ENCODE assay signal across 8 mouse cellular contexts in genomic region chr5:134704157-134704556, GRCm38 (mm10). TPM values are rescaled to one million over a fixed set of nuclear protein-coding genes. Genes with fewer than 3 reads are reported as not detected.
DNase-seq lines count a peak whose midpoint lies in the region; ATAC-seq and TF ChIP-seq lines count a peak whose summit lies in the region.

No protein-coding gene starts in this region.

- TF ChIP-seq EP300 in CH12.LX (IDR thresholded peaks at IDR 0.05; ENCODE audit: low read length): no peak

- peak; percentile 95 for TF ChIP-seq RAD21 in CH12.LX (IDR thresholded peaks at IDR 0.05; ENCODE audit: low read depth, low read length)

- in situ Hi-C loops in CH12.LX (cut with MboI; ENCODE audit: low pct_ligation_motif_present, low pct_unique_long_range_greater_than_20kb, low sequenced_read_pairs): no loop called here

- TF ChIP-seq POLR2A in CH12.LX (IDR thresholded peaks at IDR 0.05; ENCODE audit: low read depth, low read length): no peak

- peak; percentile 85 to 96 for TF ChIP-seq CTCF in CH12.LX (conservative IDR thresholded peaks at IDR 0.05 in 1 of 2, IDR thresholded peaks at IDR 0.05 in 1 of 2; ENCODE audit: low read depth in 2 of 2, low read length in 2 of 2)
- peak; percentile 94 for TF ChIP-seq CTCF in lung, embryonic 14.5 days (IDR thresholded peaks at IDR 0.05; ENCODE audit: low read depth)

- H3K4me2 ChIP-seq in CH12.LX (ENCODE audit: insufficient read depth, low read depth, poor library complexity, severe bottlenecking): no peak overlapping the region
- no peak overlapping the region for H3K4me2 ChIP-seq in forebrain, embryonic 11.5 days (ENCODE audit: low read depth, low read length, severe bottlenecking)
- no peak overlapping the region for H3K4me2 ChIP-seq in lung, embryonic 14.5 days

- DNase-seq in CH12.LX (ENCODE audit: extremely low read depth): peak; percentile 77
- peak; percentile 79 for DNase-seq in brain, adult 2 months (ENCODE audit: low read depth, low spot score)
- DNase-seq in forebrain, embryonic 11.5 days (ENCODE audit: low spot score): peak; percentile 88
- DNase-seq in heart, postnatal 4 days: peak; percentile 82
- peak; percentile 85 for DNase-seq in layer of hippocampus, adult 11-12 months (ENCODE audit: low spot score)
- peak; percentile 88 for DNase-seq in lung, embryonic 14.5 days
- peak; percentile 26 for DNase-seq in ovary, adult 18-20 months (ENCODE audit: low spot score)
- peak; percentile 48 for DNase-seq in testis, postnatal 14 days (ENCODE audit: low spot score)

- H3K4me1 ChIP-seq in CH12.LX (ENCODE audit: control insufficient read depth in 1 of 2, insufficient read depth in 2 of 2): peaks cover 0 to 6% of the 10 kb centered on the region in 2 experiments; a peak in 1 of 4 replicates
- H3K4me1 ChIP-seq in forebrain, embryonic 11.5 days (replicated peaks; ENCODE audit: control insufficient read depth, insufficient read depth, low read length): no peaks in the 10 kb centered on the region; the same call in 1 of the 2 replicates
- H3K4me1 ChIP-seq in lung, embryonic 14.5 days (ENCODE audit: insufficient read depth): no peaks in the 10 kb centered on the region

- H3K79me2 ChIP-seq in CH12.LX (replicated peaks; ENCODE audit: control insufficient read depth, extremely low read depth, insufficient read depth, poor library complexity, severe bottlenecking): no peaks in the 10 kb centered on the region

- ATAC-seq in forebrain, embryonic 11.5 days (replicated peaks; ENCODE audit: low FRiP score): peak; percentile 56
- peak; percentile 62; the same call in 1 of the 2 replicates for ATAC-seq in lung, embryonic 14.5 days (ENCODE audit: insufficient read depth)

- H3K9me3 ChIP-seq in CH12.LX (replicated peaks; ENCODE audit: low read length): peaks cover 11% of the 10 kb centered on the region
- no peaks in the 10 kb centered on the region for H3K9me3 ChIP-seq in forebrain, embryonic 11.5 days (ENCODE audit: control insufficient read depth, low read length)
- no peaks in the 10 kb centered on the region for H3K9me3 ChIP-seq in lung, embryonic 14.5 days (ENCODE audit: low read depth, low read length)

- peaks cover 36% of the 10 kb centered on the region for H3K27me3 ChIP-seq in CH12.LX (replicated peaks)
- H3K27me3 ChIP-seq in forebrain, embryonic 11.5 days (ENCODE audit: control insufficient read depth, insufficient read depth, low read length): no peaks in the 10 kb centered on the region
- H3K27me3 ChIP-seq in lung, embryonic 14.5 days (ENCODE audit: insufficient read depth, low read length): no peaks in the 10 kb centered on the region

- H3K36me3 ChIP-seq in CH12.LX (replicated peaks in 1 of 2; ENCODE audit: control insufficient read depth in 1 of 2, insufficient read depth in 1 of 2, low read length in 1 of 2): no peaks in the 10 kb centered on the region
- no peaks in the 10 kb centered on the region for H3K36me3 ChIP-seq in forebrain, embryonic 11.5 days (ENCODE audit: control insufficient read depth, insufficient read depth, low read length)
- peaks cover 24% of the 10 kb centered on the region for H3K36me3 ChIP-seq in lung, embryonic 14.5 days (ENCODE audit: insufficient read depth)

- H3K9ac ChIP-seq in CH12.LX (ENCODE audit: insufficient read depth, low read depth): no peak overlapping the region
- no peak overlapping the region for H3K9ac ChIP-seq in forebrain, embryonic 11.5 days (ENCODE audit: low read length)
- H3K9ac ChIP-seq in lung, embryonic 14.5 days: no peak overlapping the region

- dilution Hi-C loops in CH12.LX (cut with MboI; ENCODE audit: extremely low pct_ligation_motif_present, extremely low pct_unique_long_range_greater_than_20kb, low sequenced_read_pairs): no loop called here

- H3K4me3 ChIP-seq in CH12.LX (replicated peaks in 1 of 3; ENCODE audit: low read depth in 2 of 3, low read length in 2 of 3, poor library complexity in 1 of 3): no peak overlapping the region
- H3K4me3 ChIP-seq in forebrain, embryonic 11.5 days (ENCODE audit: low read depth, low read length): no peak overlapping the region
- H3K4me3 ChIP-seq in lung, embryonic 14.5 days (ENCODE audit: low read depth, low read length): no peak overlapping the region

- H3K27ac ChIP-seq in CH12.LX (ENCODE audit: insufficient read depth, low read depth): no peak overlapping the region
- no peak overlapping the region for H3K27ac ChIP-seq in forebrain, embryonic 11.5 days (ENCODE audit: low read depth, low read length)
- no peak overlapping the region for H3K27ac ChIP-seq in lung, embryonic 14.5 days (ENCODE audit: low read depth)

TF ChIP-seq in CH12.LX, 34 proteins besides CTCF, POLR2A, EP300 and RAD21:
- TF ChIP-seq SIN3A (IDR thresholded peaks at IDR 0.05; ENCODE audit: low read length): no peak
- TF ChIP-seq IRF4 (IDR thresholded peaks at IDR 0.05; ENCODE audit: low read depth, low read length): 0 out of 2 replicates have a peak, but pooled peaks have one; percentile 17
- TF ChIP-seq SMC3 (IDR thresholded peaks at IDR 0.05; ENCODE audit: low read depth, low read length): peak; percentile 94
- peak; percentile 69 for TF ChIP-seq ZC3H11A (IDR thresholded peaks at IDR 0.05; ENCODE audit: low read depth, low read length)
- peak; percentile 21; the same call in 1 of the 2 replicates for TF ChIP-seq NELFE (IDR thresholded peaks at IDR 0.05; ENCODE audit: low read depth, low read length)

RNA-seq across cellular contexts. Expression of gene Limk1, which starts 15.8 kb away (rescaled TPM):
- total RNA-seq in CH12.LX (2012; rRNA removed) (10.8 and 11.5 TPM in 2 replicates), CH12.LX (2014; rRNA removed) (6.4 and 7.2 TPM in 2 replicates)
- 24.5 and 27.7 TPM in 2 replicates for polyA plus RNA-seq in CH12.LX (2012; ENCODE audit: insufficient read length, low read depth)
- polyA plus RNA-seq in forebrain, embryonic 11.5 days (2014; fragmentation: Nextera tagmentation; extraction: Ambion mirVana): 11.2 and 11.8 TPM in 2 replicates
- 10 to 100 TPM; 13.5 to 14.9 TPM for total RNA-seq in heart, postnatal 4 days (2021)
- polyA plus RNA-seq in lung, embryonic 14.5 days (2014; fragmentation: Nextera tagmentation; extraction: Ambion mirVana): 8.2 and 10.0 TPM in 2 replicates

RNA-seq across cellular contexts. Expression of gene Eln, which starts 43.0 kb away (rescaled TPM):
- total RNA-seq in CH12.LX (2012; rRNA removed) (not detected in 2 replicates), CH12.LX (2014; rRNA removed) (not detected in 2 replicates)
- not detected in 2 replicates for polyA plus RNA-seq in CH12.LX (2012; ENCODE audit: insufficient read length, low read depth)
- polyA plus RNA-seq in forebrain, embryonic 11.5 days (2014; fragmentation: Nextera tagmentation; extraction: Ambion mirVana): 1.3 and 2.2 TPM in 2 replicates
- 1,000 to 10,000 TPM in 1 of 2 experiments, 100 to 1,000 TPM in 1; 932 to 1,129 TPM for total RNA-seq in heart, postnatal 4 days (2021)
- polyA plus RNA-seq in lung, embryonic 14.5 days (2014; fragmentation: Nextera tagmentation; extraction: Ambion mirVana): 196 and 198 TPM in 2 replicates

Comparison
In these comparisons a context has a peak if more than half of its experiments do, and no peak if none do; other contexts are left out.
1. DNase-seq: peak in every context shown above with its lines; median percentile 88 in forebrain, embryonic 11.5 days; 88 in lung, embryonic 14.5 days; 85 in layer of hippocampus, adult 11-12 months; 82 in heart, postnatal 4 days; 79 in brain, adult 2 months; 77 in CH12.LX; 48 in testis, postnatal 14 days; 26 in ovary, adult 18-20 months.
2. RNA of gene Eln, which starts 43.0 kb away (polyA plus RNA-seq): 196 to 198 TPM in lung, embryonic 14.5 days; 1.3 to 2.2 TPM in forebrain, embryonic 11.5 days and not detected in CH12.LX; every median in the first group is over 10 times any median in the second.